Mouse (Mus musculus): Measurements from ENCODE around the gene Frem1. TPM values are rescaled to one million over a fixed set of nuclear protein-coding genes. Genes with fewer than 3 reads are reported as not detected.

Gene Frem1
- total and polyA plus RNA-seq, 3 experiments, result not detected

- Histone ChIP-seq H3K4me3 (replicated peaks in 1 of 3; ENCODE audit: low read depth in 2 of 3, low read length in 2 of 3, poor library complexity in 1 of 3) (no peak overlapping the region), H3K9me3 (replicated peaks; ENCODE audit: low read length) (no peaks in the 10 kb centered on the region), H3K36me3 (replicated peaks in 1 of 2; ENCODE audit: control insufficient read depth in 1 of 2, insufficient read depth in 1 of 2, low read length in 1 of 2) (no peaks in the 10 kb centered on the region), H3K9ac (ENCODE audit: insufficient read depth, low read depth) (no peak overlapping the region), H3K79me2 (replicated peaks; ENCODE audit: control insufficient read depth, extremely low read depth, insufficient read depth, poor library complexity, severe bottlenecking) (no peaks in the 10 kb centered on the region), H3K27me3 (replicated peaks) (no peaks in the 10 kb centered on the region), H3K4me1 (ENCODE audit: control insufficient read depth in 1 of 2, insufficient read depth in 2 of 2) (peaks cover 0 to 5% of the 10 kb centered on the region in 2 experiments; a peak in 1 of 4 replicates), H3K27ac (ENCODE audit: insufficient read depth, low read depth) (no peak overlapping the region), H3K4me2 (ENCODE audit: insufficient read depth, low read depth, poor library complexity, severe bottlenecking) (no peak overlapping the region)
- in situ Hi-C loops (cut with MboI; ENCODE audit: low pct_ligation_motif_present, low pct_unique_long_range_greater_than_20kb, low sequenced_read_pairs) (no loop called here), dilution Hi-C loops (cut with MboI; ENCODE audit: extremely low pct_ligation_motif_present, extremely low pct_unique_long_range_greater_than_20kb, low sequenced_read_pairs) (no loop called here)
- DNase-seq (ENCODE audit: extremely low read depth), result no peak
- TF ChIP-seq MXI1 (IDR thresholded peaks at IDR 0.05; ENCODE audit: low read depth, low read length), result no peak
- TF ChIP-seq IRF4 (IDR thresholded peaks at IDR 0.05; ENCODE audit: low read depth, low read length), result no peak
- no peak for TF ChIP-seq TBP (conservative IDR thresholded peaks at IDR 0.05; ENCODE audit: low read depth, low read length)
- no peak for TF ChIP-seq CHD2 (IDR thresholded peaks at IDR 0.05; ENCODE audit: low read length)
These were observed 187.0 kb downstream of the Frem1 start for GRCm38 (mm10) chr4:82864974-82865699.

GRCm38 (mm10) chr4:82863316-82863715 lies 188.8 kb downstream of the Frem1 start:
- DNase-seq (ENCODE audit: extremely low read depth), result no peak
- Histone ChIP-seq H3K9me3 (replicated peaks; ENCODE audit: low read length) (no peaks in the 10 kb centered on the region), H3K4me2 (ENCODE audit: insufficient read depth, low read depth, poor library complexity, severe bottlenecking) (no peak overlapping the region), H3K79me2 (replicated peaks; ENCODE audit: control insufficient read depth, extremely low read depth, insufficient read depth, poor library complexity, severe bottlenecking) (peaks cover 9% of the 10 kb centered on the region), H3K36me3 (replicated peaks in 1 of 2; ENCODE audit: control insufficient read depth in 1 of 2, insufficient read depth in 1 of 2, low read length in 1 of 2) (no peaks in the 10 kb centered on the region), H3K27me3 (replicated peaks) (no peaks in the 10 kb centered on the region), H3K4me1 (ENCODE audit: control insufficient read depth in 1 of 2, insufficient read depth in 2 of 2) (peaks cover 0 to 5% of the 10 kb centered on the region in 2 experiments; a peak in 1 of 4 replicates), H3K27ac (ENCODE audit: insufficient read depth, low read depth) (no peak overlapping the region), H3K9ac (ENCODE audit: insufficient read depth, low read depth) (no peak overlapping the region), H3K4me3 (replicated peaks in 1 of 3; ENCODE audit: low read depth in 2 of 3, low read length in 2 of 3, poor library complexity in 1 of 3) (no peak overlapping the region)
- dilution Hi-C loops (cut with MboI; ENCODE audit: extremely low pct_ligation_motif_present, extremely low pct_unique_long_range_greater_than_20kb, low sequenced_read_pairs) (no loop called here), in situ Hi-C loops (cut with MboI; ENCODE audit: low pct_ligation_motif_present, low pct_unique_long_range_greater_than_20kb, low sequenced_read_pairs) (no loop called here)
- no peak for TF ChIP-seq MEF2A (IDR thresholded peaks at IDR 0.05; ENCODE audit: borderline replicate concordance, low read depth, low read length)
- no peak for TF ChIP-seq MAZ (IDR thresholded peaks at IDR 0.05; ENCODE audit: low read depth, low read length)
- no peak for TF ChIP-seq POLR2AphosphoS2 (IDR thresholded peaks at IDR 0.05; ENCODE audit: low read depth, low read length)
- no peak for TF ChIP-seq SIN3A (IDR thresholded peaks at IDR 0.05; ENCODE audit: low read length)
- TF ChIP-seq JUN (IDR thresholded peaks at IDR 0.05; ENCODE audit: insufficient read depth, low read depth, low read length), result no peak
- TF ChIP-seq ETS1 (conservative IDR thresholded peaks at IDR 0.05; ENCODE audit: low read depth, low read length), result no peak
- TF ChIP-seq MAFK (IDR thresholded peaks at IDR 0.05; ENCODE audit: insufficient replicate concordance, low read length), result no peak
- TF ChIP-seq NELFE (IDR thresholded peaks at IDR 0.05; ENCODE audit: low read depth, low read length), result no peak
- TF ChIP-seq TBP (conservative IDR thresholded peaks at IDR 0.05; ENCODE audit: low read depth, low read length), result no peak
- no peak for TF ChIP-seq UBTF (IDR thresholded peaks at IDR 0.05; ENCODE audit: low read depth, low read length)
- no peak for TF ChIP-seq CHD1 (IDR thresholded peaks at IDR 0.05; ENCODE audit: low read depth, low read length)

Data from CH12.LX (cell line).